Mouse (Mus musculus) olfactory bulb, adult 2 months (tissue): ENCODE data around the gene Zfp385c.

ENCODE experiments used
- CTCF ChIP-seq: fragments of 200-500 bp; IDR thresholded peaks from 2 replicates; pipeline ENCODE4 v1.5.1; 2012; ENCODE audit warnings: low read depth, mild to moderate bottlenecking, low read length, moderate library complexity; ENCODE audit not compliant: insufficient read depth
- POLR2A ChIP-seq: fragments of 200-500 bp; IDR thresholded peaks from 2 replicates; pipeline ENCODE4 v1.6.1; 2012; ENCODE audit warnings: mild to moderate bottlenecking, low read depth, low read length, moderate library complexity; ENCODE audit not compliant: insufficient read depth

DNA sequence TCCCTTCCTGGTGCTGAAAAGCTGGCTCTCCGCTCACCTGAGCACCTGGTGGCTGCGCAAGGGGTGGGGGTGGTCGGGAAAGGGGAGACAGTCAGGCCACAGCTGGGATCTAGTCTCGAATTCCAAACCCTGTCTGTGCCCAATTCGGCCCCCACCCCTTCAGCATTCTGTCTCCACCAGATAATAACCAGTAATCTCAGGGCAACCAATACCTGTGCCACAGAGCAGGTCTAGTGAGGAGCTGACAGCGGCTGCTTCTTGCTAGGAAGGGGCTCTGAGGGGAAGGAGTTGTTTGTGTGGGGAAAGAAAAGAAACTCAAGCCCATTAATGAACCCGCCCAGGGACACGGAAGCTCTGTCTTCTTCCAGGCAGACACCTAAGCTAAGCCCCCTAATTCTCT lies 41.0 kb downstream of the Zfp385c start:
- no peak for TF ChIP-seq CTCF
- no peak for TF ChIP-seq POLR2A
